Comparison of ENCODE assay signal across 9 mouse cellular contexts in the genomic region with DNA sequence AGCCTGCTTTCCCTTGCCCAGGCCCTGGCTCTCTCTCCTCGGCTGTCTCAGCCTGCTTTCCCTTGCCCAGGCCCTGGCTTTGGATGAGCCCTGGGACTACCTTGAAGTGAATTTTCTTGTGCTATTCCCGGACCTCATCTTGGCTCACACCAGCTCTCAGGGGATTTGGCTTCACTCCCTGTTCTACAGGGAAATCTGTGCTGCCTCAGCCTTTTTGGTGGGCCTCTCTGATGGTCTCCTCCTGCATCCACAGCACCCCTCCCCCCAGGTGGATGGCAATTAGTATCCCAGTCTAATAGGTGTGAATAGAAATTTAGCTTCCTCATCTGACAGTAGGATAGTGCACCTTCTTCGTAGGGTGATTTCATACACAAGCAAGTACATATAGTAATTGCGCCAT. TPM values are rescaled to one million over a fixed set of nuclear protein-coding genes. Genes with fewer than 3 reads are reported as not detected.
DNase-seq lines count a peak whose midpoint lies in the region; ATAC-seq and TF ChIP-seq lines count a peak whose summit lies in the region.
"Had no signal": no experiment of that assay in that cellular context is flagged by ENCODE, and none has a peak within 500 bp of the region (broad histone marks: within the 10 kb centered on the region; RNA-seq: fewer than 3 reads in every experiment).

No protein-coding gene starts in this region.

- peak; percentile 9 for DNase-seq in heart, postnatal 4 days
- no peak for DNase-seq in heart, adult 8-10 months (ENCODE audit: low spot score)
- DNase-seq in brain, embryonic 14.5 days (ENCODE audit: low read depth) = peak; percentile 73
- no peak for DNase-seq in frontal cortex, postnatal 14 days (ENCODE audit: low spot score in 2 of 2)

- H3K27ac ChIP-seq in forebrain, embryonic 16.5 days (ENCODE audit: low read length) = peak overlapping the region; percentile 68
- H3K27ac ChIP-seq in midbrain, embryonic 15.5 days = peak overlapping the region; percentile 63

- ATAC-seq in forebrain, embryonic 16.5 days = peak; percentile 1; the same call in 1 of the 2 replicates
- ATAC-seq in midbrain, embryonic 15.5 days (replicated peaks) = no peak
- no peak for ATAC-seq in inflammation-experienced regulatory T-cells, adult 6 months
- no peak for ATAC-seq in granulocyte monocyte progenitor cell, adult 5-6 weeks (replicated peaks; ENCODE audit: poor library complexity, severe bottlenecking)

- H3K27me3 ChIP-seq in forebrain, embryonic 16.5 days (replicated peaks; ENCODE audit: control insufficient read depth, insufficient read depth, low read length) = no peaks in the 10 kb centered on the region
- H3K27me3 ChIP-seq in midbrain, embryonic 15.5 days (replicated peaks) = no peaks in the 10 kb centered on the region

- 51% methylated on average over 4 of the region's 4 CpGs for WGBS in forebrain, embryonic 16.5 days
- 53% methylated on average over 4 of the region's 4 CpGs for WGBS in midbrain, embryonic 15.5 days

- no peak overlapping the region for H3K4me2 ChIP-seq in forebrain, embryonic 16.5 days (ENCODE audit: low read length)
- no peak overlapping the region for H3K4me2 ChIP-seq in midbrain, embryonic 15.5 days

- no peak overlapping the region for H3K9ac ChIP-seq in forebrain, embryonic 16.5 days (replicated peaks; ENCODE audit: low read depth, low read length)
- H3K9ac ChIP-seq in midbrain, embryonic 15.5 days = 0 out of 2 replicates have a peak overlapping the region, but pooled peaks have one; percentile 2

- no peaks in the 10 kb centered on the region; the same call in 1 of the 2 replicates for H3K36me3 ChIP-seq in forebrain, embryonic 16.5 days (ENCODE audit: control insufficient read depth, insufficient read depth)
- H3K36me3 ChIP-seq in midbrain, embryonic 15.5 days (replicated peaks) = no peaks in the 10 kb centered on the region

- TF ChIP-seq CTCF in brain, embryonic 14.5 days (IDR thresholded peaks at IDR 0.05; ENCODE audit: borderline replicate concordance, extremely low read depth, insufficient read depth, insufficient read length) = no peak

- no peak for TF ChIP-seq POLR2A in brain, embryonic 14.5 days (IDR thresholded peaks at IDR 0.05; ENCODE audit: borderline replicate concordance, extremely low read depth, insufficient read depth, insufficient read length, poor library complexity, severe bottlenecking)

- H3K4me1 ChIP-seq in forebrain, embryonic 16.5 days (replicated peaks; ENCODE audit: control insufficient read depth, insufficient read depth, low read length) = peaks cover 57% of the 10 kb centered on the region
- peaks cover 66% of the 10 kb centered on the region for H3K4me1 ChIP-seq in midbrain, embryonic 15.5 days

- no peak overlapping the region for H3K4me3 ChIP-seq in forebrain, embryonic 16.5 days (replicated peaks; ENCODE audit: low read length)
- no peak overlapping the region for H3K4me3 ChIP-seq in midbrain, embryonic 15.5 days

- H3K9me3 ChIP-seq in forebrain, embryonic 16.5 days (ENCODE audit: control insufficient read depth, low read length) = no peaks in the 10 kb centered on the region
- no peaks in the 10 kb centered on the region for H3K9me3 ChIP-seq in midbrain, embryonic 15.5 days

RNA-seq across cellular contexts. Expression of gene Mapre3, which starts 46.4 kb away (rescaled TPM):
- 10 to 100 TPM; 16.2 to 18.9 TPM for total RNA-seq in heart, postnatal 4 days (2021)
- 10 to 100 TPM; 43.1 to 48.3 (median 44.5) TPM for total RNA-seq in heart, adult 8-10 months (2022)
- 163 and 172 TPM in 2 replicates for polyA plus RNA-seq in brain, embryonic 14.5 days (2012; rRNA removed)
- polyA plus RNA-seq in forebrain, embryonic 16.5 days (2015; fragmentation: Nextera tagmentation; extraction: Ambion mirVana) = 98.6 and 118 TPM in 2 replicates
- 164 and 166 TPM in 2 replicates for polyA plus RNA-seq in midbrain, embryonic 15.5 days (2015; fragmentation: Nextera tagmentation; extraction: Ambion mirVana)
- 1 to 10 TPM; 2.4 to 5.3 (median 4.0) TPM for polyA plus RNA-seq in inflammation-experienced regulatory T-cells, adult 6 months (2017; shearing (Covaris generic))
- total RNA-seq in granulocyte monocyte progenitor cell, adult 5-6 weeks (2014; fragmentation: Nextera tagmentation) = not detected in 2 replicates
- not detected in 2 replicates for total RNA-seq in granulocyte monocyte progenitor cell, adult 5-6 weeks (2017)

RNA-seq across cellular contexts. Expression of gene Dpysl5, which starts 56.7 kb away (rescaled TPM):
- 1 to 10 TPM; 1.6 to 2.0 TPM for total RNA-seq in heart, postnatal 4 days (2021)
- 1 to 10 TPM in 2 of 4 experiments, under 1 TPM in 2; 0.57 to 1.4 (median 0.91) TPM for total RNA-seq in heart, adult 8-10 months (2022)
- polyA plus RNA-seq in brain, embryonic 14.5 days (2012; rRNA removed) = 368 and 444 TPM in 2 replicates
- 274 and 278 TPM in 2 replicates for polyA plus RNA-seq in forebrain, embryonic 16.5 days (2015; fragmentation: Nextera tagmentation; extraction: Ambion mirVana)
- polyA plus RNA-seq in midbrain, embryonic 15.5 days (2015; fragmentation: Nextera tagmentation; extraction: Ambion mirVana) = 280 and 293 TPM in 2 replicates
- polyA plus RNA-seq in inflammation-experienced regulatory T-cells, adult 6 months (2017; shearing (Covaris generic)) = 1 to 10 TPM in 1 of 3 experiments, under 1 TPM in 1, not detected in 1; 0.13 to 1.5 TPM
- not detected in 2 replicates for total RNA-seq in granulocyte monocyte progenitor cell, adult 5-6 weeks (2014; fragmentation: Nextera tagmentation)
- not detected in 2 replicates for total RNA-seq in granulocyte monocyte progenitor cell, adult 5-6 weeks (2017)
- total RNA-seq: neutrophil, adult 5-6 weeks had no signal

Comparison
In these comparisons a context has a peak if more than half of its experiments do, and no peak if none do; other contexts are left out.
1. DNase-seq: peak in heart, postnatal 4 days (single experiment) and brain, embryonic 14.5 days (single experiment); none in heart, adult 8-10 months (single experiment) and frontal cortex, postnatal 14 days (0 of 2).
2. RNA of gene Mapre3, which starts 46.4 kb away (polyA plus RNA-seq): 163 to 172 TPM in brain, embryonic 14.5 days, 164 to 166 TPM in midbrain, embryonic 15.5 days and 98.6 to 118 TPM in forebrain, embryonic 16.5 days; 2.4 to 5.3 TPM in inflammation-experienced regulatory T-cells, adult 6 months; every median in the first group is over 10 times any median in the second.
3. RNA of gene Dpysl5, which starts 56.7 kb away (polyA plus RNA-seq): 368 to 444 TPM in brain, embryonic 14.5 days, 280 to 293 TPM in midbrain, embryonic 15.5 days and 274 to 278 TPM in forebrain, embryonic 16.5 days; 0.13 to 1.5 TPM in inflammation-experienced regulatory T-cells, adult 6 months; every median in the first group is over 100 times any median in the second.